Mouse (Mus musculus) lung, adult 2 months (tissue): ENCODE measurements around the gene Pitpnc1.

Source experiments
- CTCF ChIP-seq: fragments of 200-500 bp; IDR thresholded peaks from 2 replicates; pipeline ENCODE4 v1.5.1; 2011; ENCODE audit warnings: mild to moderate bottlenecking, low read length, control low read depth; ENCODE audit not compliant: insufficient read depth
- POLR2A ChIP-seq: fragments of 200-500 bp; IDR thresholded peaks from 2 replicates; pipeline ENCODE4 v1.6.1; 2011; ENCODE audit warnings: low read depth, mild to moderate bottlenecking, control low read depth, low read length, borderline replicate concordance; ENCODE audit errors: extremely low read depth

GRCm38 (mm10) chr11:107279258-107279657 lies 191.2 kb downstream of the Pitpnc1 start:
- no peak for TF ChIP-seq CTCF
- no peak for TF ChIP-seq POLR2A
